Mouse (Mus musculus) G1E (cell line): ENCODE measurements at regions not wholly inside any gene's neighbourhood (a gene's known extent, or its start where the extent isn't known, plus 50 kb on each side); places are given as distances from the start of the nearest gene placed in this dataset.

Experiments
- ATAC-seq: 2 replicates; pipeline ENCODE4 v1.8.0; 2016; ENCODE audit warnings: mild to moderate bottlenecking; ENCODE audit not compliant: insufficient number of reproducible peaks, poor library complexity, low FRiP score, severe bottlenecking; ENCODE audit errors: extremely low read depth
- DNase-seq: peaks from one replicate; pipeline ENCODE4 v3.0.0; 2012; ENCODE audit warnings: low spot score
- H3K27me3 ChIP-seq: 2 replicates; pipeline ENCODE4 v1.6.1; 2012; ENCODE audit warnings: mild to moderate bottlenecking, low read length, inconsistent platforms; ENCODE audit not compliant: insufficient read depth
- H3K36me3 ChIP-seq: replicated peaks from 2 replicates; pipeline ENCODE3; 2012; ENCODE audit warnings: mild to moderate bottlenecking, inconsistent platforms
- H3K4me1 ChIP-seq: 2 replicates; pipeline ENCODE4 v1.6.1; 2012; ENCODE audit warnings: low read depth, low read length, inconsistent platforms, mixed read lengths; ENCODE audit not compliant: insufficient read depth
- H3K4me3 ChIP-seq: 2 replicates; pipeline ENCODE4 v1.5.1; 2012; ENCODE audit warnings: low read depth, mild to moderate bottlenecking, inconsistent platforms, low read length, moderate library complexity, mixed read lengths
- H3K9me3 ChIP-seq: replicated peaks from 2 replicates; pipeline ENCODE4 v1.6.1; 2012; ENCODE audit warnings: inconsistent platforms
- CTCF ChIP-seq: IDR thresholded peaks from 2 replicates; pipeline ENCODE4 v1.5.1; 2012; ENCODE audit warnings: low read depth, low read length, inconsistent platforms, mixed read lengths
- GATA1 ChIP-seq: IDR thresholded peaks from 2 replicates; pipeline ENCODE4 v1.6.1; 2012; ENCODE audit warnings: borderline replicate concordance, low read length, inconsistent platforms, mixed read lengths
- GATA2 ChIP-seq: IDR thresholded peaks from 2 replicates; pipeline ENCODE4 v1.6.1; 2012; ENCODE audit warnings: low read depth, low read length, inconsistent platforms, borderline replicate concordance
- POLR2AphosphoS5 ChIP-seq: IDR thresholded peaks from 2 replicates; pipeline ENCODE4 v1.6.1; 2012; ENCODE audit warnings: low read depth, low read length, inconsistent platforms; ENCODE audit not compliant: insufficient replicate concordance
- TAL1 ChIP-seq: conservative IDR thresholded peaks from 2 replicates; pipeline ENCODE4 v1.6.1; 2012; ENCODE audit warnings: low read depth, low read length, inconsistent platforms, mixed read lengths

- TF ChIP-seq POLR2AphosphoS5 (no peak), CTCF (no peak), GATA1 (no peak), TAL1 (no peak), GATA2 (no peak)
- H3K4me1 ChIP-seq = peaks cover 3% of the 10 kb centered on the region; the same call in 1 of the 2 replicates
Observed at GRCm38 (mm10) chr19:44642294-44642693, 79.6 kb downstream of the Hif1an start.

GRCm38 (mm10) chr19:44644376-44644775 lies 81.7 kb downstream of the Hif1an start:
- Histone ChIP-seq H3K4me1 (peaks cover 3% of the 10 kb centered on the region; the same call in 1 of the 2 replicates), H3K36me3 (no peaks in the 10 kb centered on the region), H3K9me3 (no peaks in the 10 kb centered on the region), H3K4me3 (no peak overlapping the region), H3K27me3 (peaks cover 7% of the 10 kb centered on the region; the same call in 1 of the 2 replicates)
- ATAC-seq (no peak), DNase-seq (no peak)
- TF ChIP-seq POLR2AphosphoS5 (no peak), CTCF (no peak), GATA2 (no peak)

More at GRCm38 (mm10) chr19:44642294-44642693, 79.6 kb downstream of the Hif1an start:
- Histone ChIP-seq H3K4me3 (no peak overlapping the region), H3K9me3 (no peaks in the 10 kb centered on the region), H3K27me3 (peaks cover 7% of the 10 kb centered on the region), H3K36me3 (no peaks in the 10 kb centered on the region)
- ATAC-seq = no peak
- DNase-seq = no peak

GRCm38 (mm10) chr19:44644929-44645328 lies 82.3 kb downstream of the Hif1an start:
- peaks cover 5% of the 10 kb centered on the region; the same call in 1 of the 2 replicates for H3K27me3 ChIP-seq
- ATAC-seq (no peak), DNase-seq (no peak)
- H3K36me3 ChIP-seq = no peaks in the 10 kb centered on the region
- peaks cover 3% of the 10 kb centered on the region; the same call in 1 of the 2 replicates for H3K4me1 ChIP-seq
- no peaks in the 10 kb centered on the region for H3K9me3 ChIP-seq
- no peak for TF ChIP-seq GATA1
- TF ChIP-seq TAL1 = no peak
- no peak for TF ChIP-seq GATA2
- no peak for TF ChIP-seq CTCF
- no peak for TF ChIP-seq POLR2AphosphoS5
- no peak overlapping the region for H3K4me3 ChIP-seq

- DNase-seq = no peak
- H3K4me3 ChIP-seq = no peak overlapping the region
Observed at GRCm38 (mm10) chr19:44646548-44646947, 83.9 kb downstream of the Hif1an start.

DNA sequence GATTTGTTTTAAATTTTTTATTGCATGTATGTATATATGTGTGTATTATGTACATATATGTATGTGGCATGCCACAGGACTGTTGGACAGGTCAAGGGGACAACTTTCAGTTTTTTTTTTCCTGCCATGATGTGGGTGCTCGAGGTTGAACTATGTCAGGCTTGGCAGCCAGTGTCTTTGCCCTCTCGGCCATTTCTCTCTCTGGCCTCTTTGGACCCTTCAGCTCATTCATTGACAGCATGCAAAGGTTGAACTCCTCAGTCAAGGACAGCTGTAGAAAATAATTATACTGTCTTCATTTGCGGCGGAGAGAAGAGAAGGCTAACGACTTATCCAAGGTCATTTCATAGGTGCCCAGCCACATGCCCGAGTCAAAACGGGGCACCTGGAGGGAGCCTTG lies 86.6 kb downstream of the Hif1an start:
- ATAC-seq = no peak
- TF ChIP-seq POLR2AphosphoS5 (no peak), TAL1 (no peak), GATA2 (no peak), GATA1 (no peak), CTCF (no peak)
- H3K27me3 ChIP-seq = peaks cover 8% of the 10 kb centered on the region; the same call in 1 of the 2 replicates

More at GRCm38 (mm10) chr19:44646548-44646947, 83.9 kb downstream of the Hif1an start:
- Histone ChIP-seq H3K27me3 (peaks cover 6% of the 10 kb centered on the region; the same call in 1 of the 2 replicates), H3K9me3 (no peaks in the 10 kb centered on the region), H3K4me1 (peaks cover 3% of the 10 kb centered on the region; the same call in 1 of the 2 replicates), H3K36me3 (no peaks in the 10 kb centered on the region)
- TF ChIP-seq POLR2AphosphoS5 (no peak), GATA2 (no peak), CTCF (no peak), GATA1 (no peak), TAL1 (no peak)
- ATAC-seq = no peak

DNA sequence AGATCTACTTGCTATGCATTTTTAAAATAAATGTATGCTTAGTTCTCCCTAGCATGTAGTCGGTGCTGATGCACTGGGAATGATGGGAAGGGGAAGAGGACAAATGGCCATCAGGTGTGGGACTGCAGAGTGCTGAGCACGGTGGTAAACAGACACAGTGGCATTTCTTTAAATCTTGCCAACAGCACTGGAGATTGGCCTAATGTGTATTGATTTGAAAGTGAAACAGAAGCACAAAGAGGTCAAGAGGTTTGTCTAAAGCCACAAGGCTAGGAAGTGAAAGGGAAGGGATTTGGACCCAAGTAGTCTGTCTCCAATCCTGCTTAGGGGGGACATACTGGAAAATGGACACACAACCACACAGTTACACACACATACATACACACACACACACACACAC lies 88.2 kb downstream of the Hif1an start:
- H3K27me3 ChIP-seq = peaks cover 8% of the 10 kb centered on the region; the same call in 1 of the 2 replicates

More for the DNA sequence above, 86.6 kb downstream of the Hif1an start:
- H3K4me3 ChIP-seq = no peak overlapping the region
- H3K9me3 ChIP-seq = no peaks in the 10 kb centered on the region
- no peaks in the 10 kb centered on the region for H3K36me3 ChIP-seq
- DNase-seq = no peak
- H3K4me1 ChIP-seq = peaks cover 3% of the 10 kb centered on the region; the same call in 1 of the 2 replicates

GRCm38 (mm10) chr19:44651605-44652004 lies 89.0 kb downstream of the Hif1an start:
- peaks cover 10% of the 10 kb centered on the region; the same call in 1 of the 2 replicates for H3K27me3 ChIP-seq
- DNase-seq = no peak
- no peaks in the 10 kb centered on the region for H3K4me1 ChIP-seq
- TF ChIP-seq GATA2 = no peak
- TF ChIP-seq POLR2AphosphoS5 = no peak
- no peak for TF ChIP-seq TAL1
- TF ChIP-seq CTCF = no peak
- no peak for TF ChIP-seq GATA1
- no peak overlapping the region for H3K4me3 ChIP-seq
- no peak for ATAC-seq
- H3K9me3 ChIP-seq = no peaks in the 10 kb centered on the region
- no peaks in the 10 kb centered on the region for H3K36me3 ChIP-seq

More for the DNA sequence above, 88.2 kb downstream of the Hif1an start:
- H3K9me3 ChIP-seq = no peaks in the 10 kb centered on the region
- H3K4me1 ChIP-seq = no peaks in the 10 kb centered on the region
- TF ChIP-seq CTCF (no peak), TAL1 (no peak), GATA1 (no peak), GATA2 (no peak), POLR2AphosphoS5 (no peak)
- ATAC-seq (no peak), DNase-seq (no peak)
- no peaks in the 10 kb centered on the region for H3K36me3 ChIP-seq
- no peak overlapping the region for H3K4me3 ChIP-seq
